Mouse (Mus musculus): Measurements from ENCODE around the gene Barx1. TPM values are rescaled to one million over a fixed set of nuclear protein-coding genes. Genes with fewer than 3 reads are reported as not detected.

The Barx1 gene
- polyA plus RNA-seq, 1 experiment from 2014 or later: not detected

DNA sequence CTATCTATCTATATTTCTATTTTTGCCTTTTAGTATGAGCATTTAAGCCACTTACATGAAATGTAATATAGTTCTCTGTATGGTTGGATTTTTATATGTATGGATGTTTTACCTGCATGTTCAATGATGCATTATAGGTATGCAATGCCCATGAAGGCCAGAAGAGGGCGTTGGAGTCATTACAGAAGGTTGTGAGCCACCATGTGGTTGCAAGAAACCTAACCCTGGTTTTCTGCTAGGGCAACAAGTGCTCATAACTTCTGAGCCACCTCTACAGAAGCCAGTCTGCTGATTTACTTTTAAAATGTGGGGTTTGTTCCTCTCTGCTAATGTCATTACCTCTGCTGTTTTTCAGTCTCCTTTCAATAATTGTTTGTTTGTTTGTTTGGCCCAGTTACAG is 12.2 kb upstream of the Barx1 start:
- Histone ChIP-seq H3K27ac (no peak overlapping the region), H3K27me3 (replicated peaks) (peaks cover 9% of the 10 kb centered on the region; the same call in 1 of the 2 replicates), H3K9me3 (no peaks in the 10 kb centered on the region), H3K4me2 (no peak overlapping the region), H3K9ac (no peak overlapping the region), H3K4me1 (peaks cover 2% of the 10 kb centered on the region; the same call in 1 of the 2 replicates), H3K36me3 (replicated peaks) (no peaks in the 10 kb centered on the region), H3K4me3 (no peak overlapping the region)
- WGBS: 0% methylated on average over 1 of the region's 1 CpGs
- no peak for ATAC-seq (replicated peaks)

DNA sequence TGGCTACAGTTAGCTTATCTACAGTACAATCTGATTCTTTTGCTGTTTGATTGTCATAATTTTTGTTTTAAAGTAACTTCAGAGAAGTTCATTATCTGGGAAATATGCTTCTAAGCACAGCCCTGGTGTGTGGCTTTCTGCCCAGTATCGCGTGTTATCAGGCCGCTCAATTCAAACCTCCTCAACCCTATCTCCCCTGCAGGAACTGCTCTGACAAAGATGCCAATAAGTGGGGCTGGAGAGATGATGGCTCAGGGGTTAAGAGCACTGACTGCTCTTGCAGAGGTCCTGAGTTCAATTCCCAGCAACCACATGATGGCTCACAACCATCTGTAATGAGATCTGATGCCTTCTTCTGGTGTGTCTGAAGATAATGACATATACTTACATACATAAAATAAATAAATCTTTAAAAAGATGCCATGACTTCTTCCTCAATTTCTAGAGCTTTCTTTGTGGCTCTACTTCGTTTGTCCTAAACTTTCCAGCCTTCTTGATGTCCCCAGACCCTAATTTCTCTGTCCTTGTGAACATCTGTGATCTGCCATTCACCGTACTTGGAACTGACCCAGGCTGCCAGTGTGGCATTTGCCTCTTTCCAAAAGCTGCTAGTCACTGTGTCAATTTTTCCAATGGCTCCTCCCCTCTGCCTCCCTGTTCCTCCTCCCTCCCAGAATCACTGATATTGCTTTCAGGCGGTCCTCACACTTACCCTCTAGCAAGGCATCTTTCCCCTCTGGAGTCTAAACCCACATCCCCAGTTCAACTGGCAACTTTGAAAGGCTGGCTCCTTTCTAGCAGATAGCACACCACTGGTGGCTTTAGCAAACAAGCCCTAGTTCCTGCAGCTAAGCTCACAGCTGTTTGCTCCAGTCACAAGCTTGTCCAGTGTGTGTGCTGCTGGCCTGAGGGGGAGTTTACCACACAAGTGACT is 11.4 kb upstream of the Barx1 start:
- Histone ChIP-seq H3K9ac (no peak overlapping the region), H3K4me3 (no peak overlapping the region), H3K9me3 (no peaks in the 10 kb centered on the region), H3K27ac (no peak overlapping the region), H3K4me2 (no peak overlapping the region), H3K36me3 (replicated peaks) (no peaks in the 10 kb centered on the region), H3K4me1 (peaks cover 5% of the 10 kb centered on the region; the same call in 1 of the 2 replicates), H3K27me3 (replicated peaks) (peaks cover 16% of the 10 kb centered on the region)
- 67% methylated on average over 6 of the region's 6 CpGs for WGBS
- no peak for ATAC-seq (replicated peaks)

DNA sequence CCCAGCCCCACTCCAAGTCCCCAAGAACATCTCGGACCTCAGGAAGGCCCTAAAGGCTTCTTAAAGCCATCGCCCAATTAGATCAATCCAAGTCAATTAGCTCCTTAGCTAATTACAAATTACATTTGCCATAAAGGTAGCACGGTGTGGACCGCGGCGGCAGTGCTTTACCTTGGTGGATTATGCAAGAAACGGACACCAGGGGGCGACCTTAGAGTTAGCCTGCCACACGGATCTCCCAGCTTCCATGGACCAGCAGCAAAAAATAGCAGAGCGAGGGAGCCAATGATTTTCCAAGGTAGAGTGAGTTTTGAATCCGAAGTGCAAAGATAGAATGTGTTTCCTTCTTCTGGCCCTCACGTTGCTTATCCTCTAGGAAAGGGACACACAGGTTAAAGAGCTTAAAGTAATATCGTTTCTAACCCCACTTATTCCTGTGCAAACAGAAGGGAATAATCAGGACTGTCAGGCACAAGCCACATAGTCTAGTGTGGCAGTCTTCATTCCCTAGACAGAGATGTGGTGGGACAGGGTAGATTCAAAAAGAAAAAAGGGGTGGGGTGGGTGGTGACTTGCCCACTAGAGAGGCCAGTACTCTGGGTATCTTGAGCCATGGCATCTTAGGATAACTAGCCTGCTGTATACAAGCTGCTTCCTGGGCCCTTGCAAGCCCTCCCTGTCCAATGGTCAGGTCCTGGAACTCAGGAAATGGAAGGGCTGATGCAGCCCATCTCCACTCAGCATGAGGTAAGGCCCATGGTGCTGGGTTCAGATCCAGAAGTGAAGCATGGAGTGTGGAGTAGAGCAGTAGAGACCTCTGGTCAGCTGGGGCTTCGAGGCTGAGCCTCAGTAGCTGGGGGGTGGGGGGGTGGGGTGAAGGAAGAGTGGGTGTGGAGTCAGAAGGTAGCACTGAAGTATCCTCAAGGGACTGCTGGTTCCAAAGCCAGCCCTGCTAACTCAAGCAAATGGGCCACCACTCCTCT is 8.7 kb upstream of the Barx1 start:
- WGBS: 9% methylated on average over 14 of the region's 14 CpGs
- ATAC-seq (replicated peaks): peak; percentile 71; the same call in 1 of the 2 replicates
- peaks cover 36% of the 10 kb centered on the region for H3K27me3 ChIP-seq (replicated peaks)

DNA sequence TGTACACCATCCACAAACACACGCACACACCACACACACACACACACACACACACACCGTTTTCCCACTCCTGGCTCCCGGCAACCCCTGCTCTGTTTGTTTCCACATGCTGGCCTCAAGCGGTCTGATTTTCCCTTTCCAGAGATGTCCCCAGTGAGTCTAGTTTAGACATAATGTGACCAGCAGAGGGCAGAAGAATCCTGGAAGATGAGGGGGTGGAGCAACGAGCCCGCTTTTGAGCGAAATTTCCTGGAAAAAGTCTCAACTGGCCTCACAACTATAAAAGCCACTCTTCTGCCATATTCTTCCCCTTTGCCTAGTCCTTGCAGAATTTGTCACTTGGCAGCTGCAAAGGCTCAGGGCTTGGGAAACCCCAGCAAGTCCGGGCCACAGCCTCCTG is 7.2 kb upstream of the Barx1 start:
- Histone ChIP-seq H3K36me3 (replicated peaks) (no peaks in the 10 kb centered on the region), H3K27ac (no peak overlapping the region), H3K9me3 (no peaks in the 10 kb centered on the region), H3K4me1 (peaks cover 13% of the 10 kb centered on the region; the same call in 1 of the 2 replicates), H3K27me3 (replicated peaks) (peaks cover 46% of the 10 kb centered on the region), H3K4me2 (no peak overlapping the region), H3K9ac (no peak overlapping the region), H3K4me3 (no peak overlapping the region)
- WGBS: 3% methylated on average over 8 of the region's 8 CpGs
- peak; percentile 65 for ATAC-seq (replicated peaks)

More for the DNA sequence above, 8.7 kb upstream of the Barx1 start:
- H3K4me1 ChIP-seq: peaks cover 5% of the 10 kb centered on the region; the same call in 1 of the 2 replicates
- H3K9me3 ChIP-seq: no peaks in the 10 kb centered on the region
- H3K4me2 ChIP-seq: 0 out of 2 replicates have a peak overlapping the region, but pooled peaks have one; percentile 3
- H3K27ac ChIP-seq: no peak overlapping the region
- no peaks in the 10 kb centered on the region for H3K36me3 ChIP-seq (replicated peaks)
- H3K4me3 ChIP-seq: no peak overlapping the region
- no peak overlapping the region for H3K9ac ChIP-seq

DNA sequence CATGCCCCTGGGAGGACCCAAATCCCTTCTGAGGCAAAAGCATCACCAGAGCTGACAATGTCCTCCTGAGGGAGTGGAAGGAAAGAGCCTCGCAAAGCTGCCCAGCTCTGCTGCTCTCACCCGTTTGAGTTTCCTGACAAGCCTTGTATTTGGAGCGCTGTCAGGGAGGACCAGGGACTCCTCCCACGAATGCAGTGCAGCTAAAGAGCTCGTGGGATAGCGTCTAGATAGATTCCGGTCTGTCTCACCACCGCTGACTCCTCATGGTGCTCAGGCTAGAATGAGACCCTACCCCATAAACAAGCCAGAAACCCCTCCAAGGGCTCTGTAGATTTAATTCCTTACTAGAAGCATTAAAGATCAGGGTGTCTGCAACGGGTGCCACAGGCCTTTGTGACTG is 5.0 kb upstream of the Barx1 start:
- H3K4me1 ChIP-seq: peaks cover 17% of the 10 kb centered on the region
- H3K27ac ChIP-seq: no peak overlapping the region
- H3K27me3 ChIP-seq (replicated peaks): peaks cover 64% of the 10 kb centered on the region
- H3K36me3 ChIP-seq (replicated peaks): no peaks in the 10 kb centered on the region
- no peak for ATAC-seq (replicated peaks)
- H3K9ac ChIP-seq: no peak overlapping the region
- WGBS: 2% methylated on average over 9 of the region's 9 CpGs
- no peaks in the 10 kb centered on the region for H3K9me3 ChIP-seq
- H3K4me3 ChIP-seq: no peak overlapping the region
- H3K4me2 ChIP-seq: no peak overlapping the region

DNA sequence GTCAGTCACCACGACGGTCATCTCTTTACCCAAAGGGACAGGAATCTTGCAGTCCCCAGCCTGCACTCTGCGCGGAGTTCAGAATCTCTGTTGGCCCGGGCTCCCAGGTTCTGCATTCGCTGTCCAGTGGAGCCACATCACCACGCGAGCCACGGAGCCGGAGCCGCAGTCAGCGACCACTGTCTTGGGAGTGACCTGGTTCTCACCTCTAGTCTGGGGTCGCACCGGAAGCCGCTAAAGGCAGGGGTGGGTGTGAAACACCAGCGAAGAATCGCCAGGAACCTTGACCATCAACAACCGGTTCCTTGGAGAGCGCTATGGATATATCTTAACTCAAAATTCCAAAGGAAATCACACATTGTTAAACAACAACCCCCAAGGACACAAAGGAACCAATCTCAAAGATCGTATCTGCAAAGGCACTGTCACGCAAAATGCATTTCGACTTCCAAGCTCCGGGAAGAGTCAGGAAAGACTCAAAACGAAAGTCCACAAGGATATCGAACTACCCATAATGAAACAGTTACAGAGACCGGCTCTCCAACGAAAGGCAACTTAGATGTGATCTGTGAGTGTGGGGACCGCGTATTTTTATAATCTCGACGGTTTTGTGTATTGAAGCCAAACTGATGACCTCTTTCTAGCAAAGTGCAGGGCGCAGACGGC is 4.1 kb upstream of the Barx1 start:
- Histone ChIP-seq H3K4me1 (peaks cover 23% of the 10 kb centered on the region), H3K27ac (no peak overlapping the region), H3K9ac (no peak overlapping the region), H3K4me2 (no peak overlapping the region), H3K4me3 (no peak overlapping the region), H3K9me3 (no peaks in the 10 kb centered on the region), H3K27me3 (replicated peaks) (peaks cover 67% of the 10 kb centered on the region), H3K36me3 (replicated peaks) (no peaks in the 10 kb centered on the region)
- no peak for ATAC-seq (replicated peaks)
- under 1% methylated on average over 33 of the region's 33 CpGs for WGBS

DNA sequence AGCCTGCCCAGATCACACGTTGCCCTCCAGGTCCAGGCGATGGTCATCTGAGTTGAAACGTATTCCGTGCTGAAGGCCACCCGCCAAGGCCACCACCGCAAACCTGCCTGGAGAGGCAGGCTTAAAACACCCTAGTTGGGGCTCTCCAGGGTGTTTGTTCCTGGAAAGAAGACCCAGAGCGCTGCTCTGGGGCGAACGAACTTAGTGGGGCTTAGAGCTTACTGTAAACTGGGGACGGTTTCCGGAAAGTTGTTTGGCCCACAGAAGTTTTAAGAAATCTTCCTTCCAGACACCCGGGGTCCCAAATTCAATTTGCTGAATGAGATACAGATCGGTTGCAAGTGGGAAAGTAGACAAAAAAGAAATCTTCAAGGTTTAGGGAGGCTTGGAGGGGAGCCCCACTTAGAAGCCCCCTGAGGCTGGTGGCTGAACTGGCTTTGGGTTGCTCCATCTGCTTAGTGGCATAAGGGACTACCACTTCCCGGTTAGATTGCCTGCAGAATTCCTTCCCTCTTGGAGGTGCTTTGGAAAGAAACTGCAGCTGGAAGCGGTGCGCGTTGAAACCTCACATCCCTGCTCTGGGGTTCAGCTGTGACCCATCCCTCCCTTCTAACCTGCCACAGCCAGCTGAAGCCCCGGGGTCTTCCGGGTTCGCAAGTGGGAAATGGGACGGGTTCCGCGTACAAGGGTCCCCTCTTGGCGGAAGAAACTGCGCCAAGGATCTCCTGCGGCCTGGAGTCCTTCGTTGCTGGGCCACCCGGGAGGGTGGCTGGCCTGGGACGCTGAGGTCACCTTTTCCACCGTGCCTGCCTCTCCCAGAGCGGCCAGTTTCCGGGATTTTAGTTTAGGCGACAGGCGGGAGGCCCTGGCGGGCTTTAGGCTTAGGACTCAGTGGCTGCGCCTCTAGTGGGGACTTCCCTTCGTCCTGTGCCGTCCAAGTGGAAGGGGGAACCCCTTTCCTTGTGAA is 3.3 kb upstream of the Barx1 start:
- 1% methylated on average over 38 of the region's 38 CpGs for WGBS

DNA sequence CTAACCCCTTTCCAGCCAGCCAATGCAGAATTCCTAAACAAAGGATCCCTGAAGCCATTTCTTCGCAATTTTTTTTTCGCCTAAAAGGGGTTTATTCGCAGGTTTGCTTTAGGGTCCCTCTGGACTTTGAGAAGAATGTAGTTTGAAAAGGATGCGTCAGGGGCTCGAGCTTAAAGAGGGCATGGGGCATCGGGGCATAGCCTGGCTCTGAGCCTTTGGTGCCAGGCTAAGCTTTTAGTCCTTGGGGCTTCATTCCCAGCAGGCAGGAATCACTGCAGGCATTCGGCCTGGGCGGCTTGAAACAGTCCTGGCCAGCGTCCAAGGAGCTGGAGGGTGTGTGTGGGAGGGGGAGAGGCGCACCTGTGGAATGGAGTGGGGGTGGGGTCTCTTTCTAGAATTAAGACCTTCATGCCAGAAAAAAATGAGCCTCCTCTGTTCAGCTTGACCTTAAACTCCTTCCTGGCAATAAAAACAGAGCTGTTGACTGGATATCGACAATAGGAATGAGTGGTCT is 2.5 kb upstream of the Barx1 start:
- Histone ChIP-seq H3K4me3 (no peak overlapping the region), H3K9ac (no peak overlapping the region), H3K27me3 (replicated peaks) (peaks cover 80% of the 10 kb centered on the region), H3K27ac (no peak overlapping the region), H3K4me1 (peaks cover 30% of the 10 kb centered on the region), H3K9me3 (no peaks in the 10 kb centered on the region), H3K4me2 (no peak overlapping the region), H3K36me3 (replicated peaks) (no peaks in the 10 kb centered on the region)
- 2% methylated on average over 11 of the region's 11 CpGs for WGBS
- no peak for ATAC-seq (replicated peaks)

More for the DNA sequence above, 3.3 kb upstream of the Barx1 start:
- Histone ChIP-seq H3K27ac (no peak overlapping the region), H3K9me3 (no peaks in the 10 kb centered on the region), H3K36me3 (replicated peaks) (no peaks in the 10 kb centered on the region), H3K4me1 (peaks cover 23% of the 10 kb centered on the region), H3K4me2 (0 out of 2 replicates have a peak overlapping the region, but pooled peaks have one; percentile 5), H3K27me3 (replicated peaks) (peaks cover 75% of the 10 kb centered on the region), H3K4me3 (no peak overlapping the region), H3K9ac (no peak overlapping the region)
- no peak for ATAC-seq (replicated peaks)

DNA sequence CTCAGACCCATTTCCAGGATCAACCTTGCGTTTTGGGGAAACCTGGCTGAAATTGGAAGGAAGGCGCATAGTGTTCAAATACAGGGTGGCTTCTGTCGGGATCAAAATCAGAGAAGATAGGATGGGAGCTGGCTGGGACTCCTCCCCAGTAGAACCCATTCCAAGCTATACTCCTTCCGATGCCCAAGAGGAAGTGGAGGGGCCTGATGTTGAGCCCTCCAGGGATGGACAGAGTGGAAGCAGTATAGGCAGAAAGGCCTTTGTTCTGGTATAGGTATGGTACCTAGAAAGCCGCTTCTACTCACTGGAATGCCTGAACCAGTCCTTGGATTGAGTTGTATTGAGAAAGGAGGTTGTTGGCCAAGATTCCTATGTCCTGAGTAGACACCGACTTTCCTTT is 2.1 kb upstream of the Barx1 start:
- Histone ChIP-seq H3K27ac (no peak overlapping the region), H3K9ac (no peak overlapping the region), H3K4me2 (no peak overlapping the region), H3K4me3 (no peak overlapping the region), H3K27me3 (replicated peaks) (peaks cover 84% of the 10 kb centered on the region), H3K9me3 (no peaks in the 10 kb centered on the region), H3K4me1 (peaks cover 31% of the 10 kb centered on the region), H3K36me3 (replicated peaks) (no peaks in the 10 kb centered on the region)
- 8% methylated on average over 6 of the region's 6 CpGs for WGBS
- ATAC-seq (replicated peaks): no peak

DNA sequence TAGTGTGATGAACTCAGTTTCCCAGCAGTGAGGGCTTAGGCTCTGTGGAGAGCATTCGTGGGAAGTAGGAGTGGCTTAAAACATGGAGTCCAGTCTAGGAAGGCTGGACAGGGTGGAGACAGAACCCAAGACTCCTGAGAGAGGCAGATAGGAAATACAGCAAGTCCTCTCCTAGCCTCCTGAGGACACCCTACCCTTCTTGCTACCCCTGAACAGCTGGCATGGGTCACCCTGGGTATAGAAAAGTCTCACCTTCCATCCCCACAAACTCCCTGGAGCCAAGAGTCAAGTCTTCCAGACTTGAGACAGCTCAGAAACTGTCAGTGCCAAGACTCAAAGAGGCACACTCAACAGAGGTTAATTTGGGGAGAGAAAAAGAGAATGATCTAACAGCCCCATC is 1.2 kb upstream of the Barx1 start:
- 0% methylated on average over 1 of the region's 1 CpGs for WGBS
- H3K4me3 ChIP-seq: no peak overlapping the region
- H3K27ac ChIP-seq: no peak overlapping the region
- H3K36me3 ChIP-seq (replicated peaks): no peaks in the 10 kb centered on the region
- no peak for ATAC-seq (replicated peaks)
- H3K9me3 ChIP-seq: no peaks in the 10 kb centered on the region
- H3K9ac ChIP-seq: no peak overlapping the region
- H3K4me2 ChIP-seq: no peak overlapping the region
- H3K27me3 ChIP-seq (replicated peaks): peaks cover 82% of the 10 kb centered on the region
- peaks cover 33% of the 10 kb centered on the region for H3K4me1 ChIP-seq

Measured in midbrain, embryonic 15.5 days (tissue).